Mouse (Mus musculus): ENCODE measurements around the gene Mus81. TPM values are rescaled to one million over a fixed set of nuclear protein-coding genes. Genes with fewer than 3 reads are reported as not detected.

Gene Mus81
- polyA plus RNA-seq (2015; fragmentation: Nextera tagmentation; extraction: Ambion mirVana): 18.4 and 18.5 TPM in 2 replicates

DNA sequence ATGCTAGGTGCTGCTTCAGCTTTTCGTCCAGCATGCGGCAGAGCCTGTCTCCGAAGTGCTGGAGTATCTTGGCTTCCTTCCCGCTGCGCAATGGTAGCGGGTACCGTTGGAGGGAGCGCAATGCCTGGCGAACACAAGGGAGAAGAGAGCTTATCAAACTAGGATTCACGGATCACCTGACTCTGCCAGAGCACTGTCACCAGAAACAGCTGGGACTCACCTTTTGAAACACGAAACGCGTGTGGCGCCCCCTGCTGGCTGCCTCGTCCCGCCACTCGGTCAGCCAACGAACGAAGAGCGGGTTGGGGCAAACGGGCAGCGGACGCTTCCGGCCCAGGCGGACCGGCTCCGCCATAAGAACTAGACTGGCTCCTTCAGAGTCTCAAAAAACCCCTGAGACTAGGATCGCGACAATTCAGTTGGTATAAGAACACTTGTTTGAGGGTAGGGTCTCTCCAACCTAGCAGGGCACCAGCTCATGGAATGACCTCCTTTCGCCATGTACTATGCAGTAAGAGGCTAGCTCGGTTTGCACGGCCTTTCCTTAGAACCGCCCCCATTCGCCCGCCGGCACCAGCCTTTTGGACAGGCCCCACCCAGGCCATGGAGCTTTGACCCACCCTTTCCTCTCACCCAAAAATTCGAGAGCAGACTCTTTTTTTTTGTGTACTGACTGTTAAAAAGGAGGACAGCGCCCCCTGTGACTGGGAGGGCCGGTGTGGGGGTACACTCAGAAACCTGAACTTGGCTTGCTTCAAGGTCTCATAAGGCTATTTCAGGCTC is at the start of gene Mus81:
Mus81 (minus strand) TSS at position 635 of the 783 bp plus-strand sequence.
- peak; percentile 93 for TF ChIP-seq CTCF (IDR thresholded peaks at IDR 0.05; ENCODE audit: low read depth)
- TF ChIP-seq EP300 (optimal IDR thresholded peaks at IDR 0.05): peak; percentile 68
- Histone ChIP-seq H3K4me3 (ENCODE audit: low read depth, low read length) (peak within 1 kb of the TSS; percentile 45), H3K9ac (ENCODE audit: low read length) (peak within 1 kb of the TSS; percentile 55), H3K4me1 (replicated peaks; ENCODE audit: control insufficient read depth, insufficient read depth) (no peaks in the 10 kb centered on the region), H3K36me3 (ENCODE audit: control insufficient read depth, insufficient read depth, low read length) (peaks cover 10% of the 10 kb centered on the region; the same call in 1 of the 2 replicates), H3K27ac (replicated peaks) (peak within 1 kb of the TSS; percentile 96), H3K4me2 (replicated peaks; ENCODE audit: low read depth) (peak within 1 kb of the TSS; percentile 70), H3K9me3 (ENCODE audit: control insufficient read depth, low read length) (no peaks in the 10 kb centered on the region), H3K27me3 (ENCODE audit: control insufficient read depth, insufficient read depth, low read length) (no peaks in the 10 kb centered on the region)
- ATAC-seq (ENCODE audit: low FRiP score, low TSS enrichment) (peak; percentile 74), DNase-seq (ENCODE audit: low spot score) (peak; percentile 96)
- under 1% methylated on average over 39 of the region's 39 CpGs for WGBS

DNA sequence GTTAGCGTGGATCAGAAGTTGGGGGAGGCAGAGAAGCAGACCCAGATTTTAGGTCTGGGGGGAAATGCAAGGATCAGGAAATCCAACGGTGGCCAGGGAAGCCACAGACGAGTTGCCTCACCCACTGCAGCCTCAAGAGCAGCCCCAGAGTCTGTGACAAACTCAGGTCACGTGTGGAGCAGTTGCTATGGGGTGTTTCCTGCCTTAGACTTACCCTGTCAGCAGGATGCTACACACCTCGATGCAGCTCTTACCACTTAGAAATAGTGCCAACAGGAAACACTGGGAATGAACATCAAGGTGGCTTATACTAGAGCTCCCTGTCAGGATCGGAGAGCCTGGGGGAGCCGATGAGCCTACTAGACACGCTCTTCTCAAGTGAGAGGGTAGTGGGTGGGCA is 44.3 kb upstream of the Mus81 start:
- Histone ChIP-seq H3K9me3 (ENCODE audit: control insufficient read depth, low read length) (no peaks in the 10 kb centered on the region), H3K4me3 (ENCODE audit: low read depth, low read length) (no peak overlapping the region), H3K27me3 (ENCODE audit: control insufficient read depth, insufficient read depth, low read length) (no peaks in the 10 kb centered on the region), H3K4me2 (replicated peaks; ENCODE audit: low read depth) (no peak overlapping the region), H3K27ac (replicated peaks) (no peak overlapping the region), H3K4me1 (replicated peaks; ENCODE audit: control insufficient read depth, insufficient read depth) (no peaks in the 10 kb centered on the region), H3K9ac (ENCODE audit: low read length) (no peak overlapping the region), H3K36me3 (ENCODE audit: control insufficient read depth, insufficient read depth, low read length) (no peaks in the 10 kb centered on the region)
- no peak for ATAC-seq (ENCODE audit: low FRiP score, low TSS enrichment)
- 65% methylated on average over 8 of the region's 8 CpGs for WGBS
- TF ChIP-seq CTCF (IDR thresholded peaks at IDR 0.05; ENCODE audit: low read depth) (no peak), EP300 (optimal IDR thresholded peaks at IDR 0.05) (no peak)
- no peak for DNase-seq (ENCODE audit: low spot score)

DNA sequence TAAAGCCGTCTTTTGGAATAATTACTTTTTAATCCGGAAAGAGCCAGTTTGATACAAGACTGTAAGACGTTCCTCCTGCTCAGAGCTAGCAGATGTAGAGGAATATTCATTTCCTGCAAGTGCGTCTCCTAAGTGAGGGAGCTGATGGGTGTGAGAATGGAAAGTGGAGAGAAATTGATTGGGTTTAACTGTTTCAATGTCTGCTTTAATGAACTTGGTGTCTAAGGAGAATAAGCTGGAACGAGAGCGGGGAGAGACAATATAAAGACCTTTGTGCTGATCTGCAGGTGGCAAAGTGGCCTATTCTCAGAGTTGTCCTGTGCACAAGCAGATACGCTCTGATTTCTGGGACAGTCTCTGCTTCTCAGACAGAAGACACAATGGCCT is 41.9 kb upstream of the Mus81 start:
- H3K27me3 ChIP-seq (ENCODE audit: control insufficient read depth, insufficient read depth, low read length): no peaks in the 10 kb centered on the region
- DNase-seq (ENCODE audit: low spot score) (no peak), ATAC-seq (ENCODE audit: low FRiP score, low TSS enrichment) (no peak)
- no peaks in the 10 kb centered on the region for H3K4me1 ChIP-seq (replicated peaks; ENCODE audit: control insufficient read depth, insufficient read depth)
- no peaks in the 10 kb centered on the region for H3K9me3 ChIP-seq (ENCODE audit: control insufficient read depth, low read length)
- no peaks in the 10 kb centered on the region for H3K36me3 ChIP-seq (ENCODE audit: control insufficient read depth, insufficient read depth, low read length)
- 44% methylated on average over 7 of the region's 7 CpGs for WGBS
- H3K9ac ChIP-seq (ENCODE audit: low read length): no peak overlapping the region
- H3K4me3 ChIP-seq (ENCODE audit: low read depth, low read length): no peak overlapping the region
- peak overlapping the region; percentile 25; the same call in 1 of the 2 replicates for H3K27ac ChIP-seq (replicated peaks)
- H3K4me2 ChIP-seq (replicated peaks; ENCODE audit: low read depth): peak overlapping the region; percentile 59; the same call in 1 of the 2 replicates
- TF ChIP-seq CTCF (IDR thresholded peaks at IDR 0.05; ENCODE audit: low read depth): no peak
- TF ChIP-seq EP300 (optimal IDR thresholded peaks at IDR 0.05): no peak

DNA sequence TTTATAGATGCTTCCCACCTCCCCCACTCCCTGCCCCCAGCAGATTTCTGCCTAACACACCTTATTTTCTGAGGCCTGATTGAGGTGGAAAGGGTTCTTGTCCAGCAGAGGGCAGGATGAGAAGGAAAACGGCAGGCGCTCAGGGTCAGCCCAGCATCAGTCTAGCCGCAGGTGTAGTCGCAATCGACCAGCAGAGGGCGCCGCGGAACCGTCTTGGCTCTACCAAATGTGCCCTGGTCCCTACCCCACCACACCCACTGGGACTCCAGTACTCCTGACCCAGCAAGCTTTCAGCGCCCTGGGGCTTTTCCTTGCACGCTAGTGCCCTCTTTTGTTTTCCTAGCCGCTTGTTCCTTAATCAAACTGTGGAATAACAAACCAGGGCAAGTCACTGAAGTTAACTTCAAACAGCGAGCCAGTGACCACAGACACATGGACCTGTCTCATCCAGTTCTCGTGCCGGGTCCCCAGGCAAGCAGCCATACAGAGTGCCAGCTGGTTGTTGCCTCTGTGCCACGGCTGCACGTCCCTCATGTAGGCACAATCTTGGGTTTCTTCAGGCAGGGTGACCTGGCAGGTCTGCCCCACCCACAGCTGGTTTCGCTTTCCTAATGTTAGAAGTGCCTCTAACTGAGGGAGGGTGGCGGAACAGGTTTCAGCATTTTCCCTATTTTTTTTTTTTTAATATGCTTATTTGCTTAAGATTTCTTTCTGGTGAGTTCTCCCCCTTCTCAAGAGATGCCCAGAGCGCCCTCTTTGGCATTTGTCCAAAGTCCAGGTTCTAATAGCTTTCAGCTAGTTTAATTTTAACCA is 41.3 kb upstream of the Mus81 start:
- H3K9ac ChIP-seq (ENCODE audit: low read length): 0 out of 2 replicates have a peak overlapping the region, but pooled peaks have one; percentile 27
- no peaks in the 10 kb centered on the region for H3K9me3 ChIP-seq (ENCODE audit: control insufficient read depth, low read length)
- DNase-seq (ENCODE audit: low spot score) (peak; percentile 99), ATAC-seq (ENCODE audit: low FRiP score, low TSS enrichment) (peak; percentile 98)
- no peaks in the 10 kb centered on the region for H3K27me3 ChIP-seq (ENCODE audit: control insufficient read depth, insufficient read depth, low read length)
- 9% methylated on average over 20 of the region's 20 CpGs for WGBS
- TF ChIP-seq EP300 (optimal IDR thresholded peaks at IDR 0.05) (no peak), CTCF (IDR thresholded peaks at IDR 0.05; ENCODE audit: low read depth) (peak; percentile 100)
- H3K36me3 ChIP-seq (ENCODE audit: control insufficient read depth, insufficient read depth, low read length): no peaks in the 10 kb centered on the region
- peak overlapping the region; percentile 59 for H3K4me2 ChIP-seq (replicated peaks; ENCODE audit: low read depth)
- peak overlapping the region; percentile 25 for H3K4me3 ChIP-seq (ENCODE audit: low read depth, low read length)
- peak overlapping the region; percentile 90 for H3K27ac ChIP-seq (replicated peaks)
- H3K4me1 ChIP-seq (replicated peaks; ENCODE audit: control insufficient read depth, insufficient read depth): no peaks in the 10 kb centered on the region

DNA sequence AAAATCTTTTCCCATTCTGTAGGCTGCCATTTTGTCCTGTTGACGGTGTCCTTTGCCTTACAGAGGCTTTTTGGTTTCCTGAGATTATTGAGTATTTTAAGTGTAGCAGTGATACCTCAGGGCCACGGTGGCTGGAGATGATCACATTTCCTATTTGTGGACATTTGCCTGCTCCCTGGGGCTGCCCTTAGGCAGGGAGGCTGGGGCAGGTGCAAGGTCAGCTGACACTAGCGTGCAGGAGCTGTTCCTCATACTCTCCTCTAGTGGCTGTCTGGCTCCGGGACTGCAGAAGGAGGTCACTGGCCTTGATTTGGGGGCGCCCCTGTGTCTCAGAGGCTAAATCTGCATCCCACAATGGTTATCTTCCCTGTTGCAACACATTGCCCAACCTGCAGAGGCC is 37.0 kb upstream of the Mus81 start:
- ATAC-seq (ENCODE audit: low FRiP score, low TSS enrichment): no peak
- H3K27me3 ChIP-seq (ENCODE audit: control insufficient read depth, insufficient read depth, low read length): no peaks in the 10 kb centered on the region
- no peak overlapping the region for H3K4me3 ChIP-seq (ENCODE audit: low read depth, low read length)

More for the DNA sequence above, 37.0 kb upstream of the Mus81 start:
- no peak for TF ChIP-seq EP300 (optimal IDR thresholded peaks at IDR 0.05)
- no peaks in the 10 kb centered on the region for H3K4me1 ChIP-seq (replicated peaks; ENCODE audit: control insufficient read depth, insufficient read depth)
- DNase-seq (ENCODE audit: low spot score): no peak
- no peaks in the 10 kb centered on the region for H3K36me3 ChIP-seq (ENCODE audit: control insufficient read depth, insufficient read depth, low read length)
- H3K9ac ChIP-seq (ENCODE audit: low read length): no peak overlapping the region
- 70% methylated on average over 5 of the region's 5 CpGs for WGBS
- no peak overlapping the region for H3K27ac ChIP-seq (replicated peaks)
- no peaks in the 10 kb centered on the region for H3K9me3 ChIP-seq (ENCODE audit: control insufficient read depth, low read length)
- H3K4me2 ChIP-seq (replicated peaks; ENCODE audit: low read depth): no peak overlapping the region
